Mouse (Mus musculus) midbrain, embryonic 15.5 days (tissue): ENCODE results near the gene Hmox2. TPM values are rescaled to one million over a fixed set of nuclear protein-coding genes. Genes with fewer than 3 reads are reported as not detected.
A peak's percentile ranks its signal among the peaks of the same experiment; 100 is the strongest.
"Not testable (repeated sequence)": the region's sequence is repeated elsewhere in the genome, so short reads cannot be mapped to it uniquely, and the experiment has no call there.

ENCODE experiments used
- ATAC-seq: fragments of 200-750 bp; cut with Nextera tagmentation; replicated peaks from 2 replicates; pipeline ENCODE4 v1.8.0; 2017; ENCODE audit warnings: moderate TSS enrichment
- H3K27ac ChIP-seq: fragments of 300-500 bp; sonication (generic); 2 replicates; pipeline ENCODE4 v1.5.1; 2015; ENCODE audit warnings: mild to moderate bottlenecking, inconsistent platforms
- H3K27me3 ChIP-seq: fragments of 300-500 bp; sonication (generic); replicated peaks from 2 replicates; pipeline ENCODE4 v1.6.1; 2015; ENCODE audit warnings: inconsistent platforms
- H3K36me3 ChIP-seq: fragments of 300-500 bp; sonication (generic); replicated peaks from 2 replicates; pipeline ENCODE4 v1.6.1; 2015; ENCODE audit warnings: inconsistent platforms
- H3K4me1 ChIP-seq: fragments of 300-500 bp; sonication (generic); 2 replicates; pipeline ENCODE4 v1.6.1; 2015; ENCODE audit warnings: inconsistent platforms
- H3K4me2 ChIP-seq: fragments of 300-500 bp; sonication (generic); 2 replicates; pipeline ENCODE4 v1.6.1; 2015; ENCODE audit warnings: inconsistent platforms, mild to moderate bottlenecking, moderate library complexity
- H3K4me3 ChIP-seq: fragments of 300-500 bp; sonication (generic); 2 replicates; pipeline ENCODE4 v1.5.1; 2015; ENCODE audit warnings: mild to moderate bottlenecking, inconsistent platforms
- H3K9ac ChIP-seq: fragments of 300-500 bp; sonication (generic); 2 replicates; pipeline ENCODE4 v1.6.1; 2015; ENCODE audit warnings: mild to moderate bottlenecking, inconsistent platforms
- H3K9me3 ChIP-seq: fragments of 300-500 bp; sonication (generic); 2 replicates; pipeline ENCODE4 v1.6.1; 2016; ENCODE audit warnings: inconsistent platforms
- WGBS: fragments of 180-500 bp; shearing (Covaris S2); methylation state at CpG from one replicate; pipeline ENCODE4 v1.1.7; 2015; ENCODE audit warnings: mixed read lengths; 5-methylcytosine and 5-hydroxymethylcytosine counted together
- polyA plus RNA-seq: library from polyadenylated mRNA; unstranded; fragments of >200 nt; fragmentation: Nextera tagmentation; extraction: Ambion mirVana; gene quantifications from 2 replicates; pipeline ENCODE4 v1.2.1, GENCODE M21; 2015

Gene Hmox2
- 101 and 103 TPM in 2 replicates for polyA plus RNA-seq

DNA sequence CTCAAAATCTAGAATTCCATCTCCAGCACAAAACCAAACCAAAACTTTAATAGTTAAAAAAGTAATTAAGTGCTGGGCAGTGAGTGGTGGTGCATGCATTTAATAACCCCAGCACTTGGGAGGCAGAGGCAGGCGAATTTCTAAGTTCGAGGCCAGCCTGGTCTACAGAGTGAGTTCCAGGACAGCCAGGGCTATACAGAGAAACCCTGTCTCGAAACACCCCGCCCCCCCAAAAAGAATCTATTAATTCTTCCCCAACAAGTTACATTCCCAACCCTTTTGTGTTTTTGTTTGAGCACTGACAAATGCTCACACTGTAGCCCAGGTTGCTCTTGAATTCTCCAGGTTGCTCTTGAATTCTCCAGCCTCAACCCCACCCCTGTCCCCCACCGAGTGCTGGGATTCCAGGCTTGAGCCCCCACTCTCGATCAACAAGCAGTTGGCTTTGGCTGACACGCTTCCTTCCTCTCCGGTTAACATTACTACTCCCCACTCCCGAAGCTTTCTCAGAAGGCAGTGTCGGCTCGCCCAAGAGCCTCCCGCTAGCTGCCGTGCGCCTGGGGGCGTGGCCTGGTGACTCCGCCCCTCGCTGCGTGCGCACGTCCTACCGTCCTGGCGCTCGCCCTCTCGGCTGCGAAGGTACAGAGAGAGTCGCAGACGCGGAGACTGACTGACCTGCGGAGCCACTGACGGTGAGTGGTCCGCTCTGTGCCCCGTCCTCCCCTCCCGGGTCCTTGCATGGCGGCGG is at the start of gene Hmox2:
TSS of gene Hmox2 (plus strand) at position 582 of the 748 bp plus-strand sequence.
- WGBS: 6% methylated on average over 35 of the region's 35 CpGs
- Histone ChIP-seq H3K27ac (peak within 1 kb of the TSS; percentile 85), H3K27me3 (no peaks in the 10 kb centered on the region), H3K9me3 (no peaks in the 10 kb centered on the region), H3K4me3 (peak within 1 kb of the TSS; percentile 92), H3K4me2 (peak within 1 kb of the TSS; percentile 57), H3K4me1 (peaks cover 10% of the 10 kb centered on the region), H3K36me3 (no peaks in the 10 kb centered on the region), H3K9ac (peak within 1 kb of the TSS; percentile 93)
- peak; percentile 97 for ATAC-seq

GRCm38 (mm10) chr16:4676836-4677235 is 49.3 kb upstream of the Hmox2 start:
- 100% methylated on average over 5 of the region's 5 CpGs for WGBS
- no peaks in the 10 kb centered on the region for H3K9me3 ChIP-seq
- no peak overlapping the region for H3K4me3 ChIP-seq
- peaks cover 14% of the 10 kb centered on the region for H3K4me1 ChIP-seq
- peaks cover 9% of the 10 kb centered on the region for H3K36me3 ChIP-seq
- ATAC-seq: no peak
- H3K27ac ChIP-seq: no peak overlapping the region
- no peak overlapping the region for H3K9ac ChIP-seq
- no peaks in the 10 kb centered on the region for H3K27me3 ChIP-seq
- no peak overlapping the region for H3K4me2 ChIP-seq

- WGBS: 89% methylated on average over 5 of the region's 5 CpGs
- H3K4me1 ChIP-seq: peaks cover 17% of the 10 kb centered on the region
- ATAC-seq: no peak
Measured at GRCm38 (mm10) chr16:4678080-4678479, 48.1 kb upstream of the Hmox2 start.

GRCm38 (mm10) chr16:4679121-4680018 is 46.8 kb upstream of the Hmox2 start, which contains the start of gene Coro7:
TSS of gene Coro7 (minus strand) at chr16:4679777.
- ATAC-seq: peak; percentile 92
- no peaks in the 10 kb centered on the region for H3K9me3 ChIP-seq
- peaks cover 9% of the 10 kb centered on the region for H3K36me3 ChIP-seq
- H3K27ac ChIP-seq: peak within 1 kb of the TSS; percentile 27; the same call in 1 of the 2 replicates
- no peaks in the 10 kb centered on the region for H3K27me3 ChIP-seq
- peaks cover 21% of the 10 kb centered on the region for H3K4me1 ChIP-seq
- peak within 1 kb of the TSS; percentile 97 for H3K4me2 ChIP-seq
- under 1% methylated on average over 47 of the region's 47 CpGs for WGBS
- H3K9ac ChIP-seq: peak within 1 kb of the TSS; percentile 59
- peak within 1 kb of the TSS; percentile 59 for H3K4me3 ChIP-seq

More at GRCm38 (mm10) chr16:4678080-4678479, 48.1 kb upstream of the Hmox2 start:
- no peak overlapping the region for H3K27ac ChIP-seq
- no peaks in the 10 kb centered on the region for H3K9me3 ChIP-seq
- H3K4me3 ChIP-seq: no peak overlapping the region
- H3K36me3 ChIP-seq: peaks cover 9% of the 10 kb centered on the region
- peak overlapping the region; percentile 97; the same call in 1 of the 2 replicates for H3K4me2 ChIP-seq
- no peaks in the 10 kb centered on the region for H3K27me3 ChIP-seq
- H3K9ac ChIP-seq: peak overlapping the region; percentile 59; the same call in 1 of the 2 replicates

DNA sequence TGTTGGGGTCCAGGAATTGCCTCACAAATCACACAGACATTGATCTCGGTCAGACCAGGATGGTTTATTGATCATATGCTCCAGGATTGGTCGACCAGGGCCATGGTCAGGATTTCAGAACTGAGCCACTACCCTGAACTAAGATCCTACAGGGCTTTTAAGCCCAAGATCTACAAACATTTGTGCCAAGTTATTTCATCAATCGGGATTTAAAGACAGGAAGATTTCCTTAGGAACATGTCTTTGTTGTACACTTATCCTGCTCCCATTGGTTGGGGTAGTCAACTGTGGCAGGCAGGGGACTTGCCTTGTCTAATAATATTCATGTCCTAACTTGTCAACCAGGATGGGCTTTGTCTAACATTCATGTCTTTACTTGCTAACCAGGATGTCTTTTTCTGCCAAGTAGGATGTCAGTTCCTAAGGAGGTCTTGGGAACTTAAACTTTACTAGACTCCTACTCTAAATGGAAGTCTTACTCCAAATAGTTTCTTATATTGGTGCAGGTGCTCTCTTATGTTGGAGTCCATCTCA is 45.2 kb upstream of the Hmox2 start:
- ATAC-seq, H3K36me3 ChIP-seq, H3K4me2 ChIP-seq, H3K9me3 ChIP-seq, H3K4me3 ChIP-seq, H3K9ac ChIP-seq, H3K27ac ChIP-seq, H3K27me3 ChIP-seq: not testable (repeated sequence)
- WGBS: 81% methylated on average over 3 of the region's 3 CpGs
- H3K4me1 ChIP-seq: peaks cover 34% of the 10 kb centered on the region

GRCm38 (mm10) chr16:4682628-4683179 is 43.5 kb upstream of the Hmox2 start:
- H3K36me3 ChIP-seq: peaks cover 3% of the 10 kb centered on the region; the same call in 1 of the 2 replicates
- H3K9me3 ChIP-seq: no peaks in the 10 kb centered on the region
- no peaks in the 10 kb centered on the region for H3K27me3 ChIP-seq
- no peak overlapping the region for H3K9ac ChIP-seq
- H3K4me3 ChIP-seq: peak overlapping the region; percentile 76
- WGBS: 76% methylated on average over 4 of the region's 4 CpGs
- H3K4me2 ChIP-seq: peak overlapping the region; percentile 80; the same call in 1 of the 2 replicates
- no peak for ATAC-seq
- H3K27ac ChIP-seq: no peak overlapping the region
- H3K4me1 ChIP-seq: peaks cover 34% of the 10 kb centered on the region

- Histone ChIP-seq H3K9ac (peak overlapping the region; percentile 86), H3K4me3 (peak overlapping the region; percentile 76), H3K4me2 (peak overlapping the region; percentile 80), H3K27me3 (no peaks in the 10 kb centered on the region), H3K27ac (peak overlapping the region; percentile 91), H3K36me3 (peaks cover 5% of the 10 kb centered on the region; the same call in 1 of the 2 replicates), H3K4me1 (peaks cover 31% of the 10 kb centered on the region), H3K9me3 (no peaks in the 10 kb centered on the region)
- 34% methylated on average over 9 of the region's 9 CpGs for WGBS
- peak; percentile 3; the same call in 1 of the 2 replicates for ATAC-seq
Measured at GRCm38 (mm10) chr16:4683193-4683580, 43.0 kb upstream of the Hmox2 start.

- peak; percentile 89 for ATAC-seq
- Histone ChIP-seq H3K4me3 (peak overlapping the region; percentile 76), H3K9ac (peak overlapping the region; percentile 86), H3K27me3 (no peaks in the 10 kb centered on the region), H3K4me2 (peak overlapping the region; percentile 80), H3K4me1 (peaks cover 25% of the 10 kb centered on the region), H3K9me3 (no peaks in the 10 kb centered on the region), H3K27ac (peak overlapping the region; percentile 91), H3K36me3 (peaks cover 5% of the 10 kb centered on the region; the same call in 1 of the 2 replicates)
- under 1% methylated on average over 54 of the region's 54 CpGs for WGBS
Measured at GRCm38 (mm10) chr16:4683581-4684456, 42.3 kb upstream of the Hmox2 start.

- Histone ChIP-seq H3K27me3 (no peaks in the 10 kb centered on the region), H3K4me3 (peak overlapping the region; percentile 76), H3K27ac (peak overlapping the region; percentile 91), H3K4me1 (peaks cover 20% of the 10 kb centered on the region), H3K9ac (peak overlapping the region; percentile 86), H3K9me3 (no peaks in the 10 kb centered on the region), H3K4me2 (peak overlapping the region; percentile 80), H3K36me3 (peaks cover 10% of the 10 kb centered on the region; the same call in 1 of the 2 replicates)
- WGBS: 4% methylated on average over 9 of the region's 9 CpGs
- peak; percentile 15; the same call in 1 of the 2 replicates for ATAC-seq
Measured at GRCm38 (mm10) chr16:4684457-4684791, 41.7 kb upstream of the Hmox2 start.

GRCm38 (mm10) chr16:4689371-4689770 is 36.8 kb upstream of the Hmox2 start:
- ATAC-seq, H3K4me2 ChIP-seq, H3K4me3 ChIP-seq, H3K9ac ChIP-seq, H3K9me3 ChIP-seq, H3K27me3 ChIP-seq, H3K27ac ChIP-seq: not testable (repeated sequence)
- Histone ChIP-seq H3K36me3 (peaks cover 38% of the 10 kb centered on the region), H3K4me1 (peaks cover 13% of the 10 kb centered on the region)
- 97% methylated on average over 4 of the region's 4 CpGs for WGBS

DNA sequence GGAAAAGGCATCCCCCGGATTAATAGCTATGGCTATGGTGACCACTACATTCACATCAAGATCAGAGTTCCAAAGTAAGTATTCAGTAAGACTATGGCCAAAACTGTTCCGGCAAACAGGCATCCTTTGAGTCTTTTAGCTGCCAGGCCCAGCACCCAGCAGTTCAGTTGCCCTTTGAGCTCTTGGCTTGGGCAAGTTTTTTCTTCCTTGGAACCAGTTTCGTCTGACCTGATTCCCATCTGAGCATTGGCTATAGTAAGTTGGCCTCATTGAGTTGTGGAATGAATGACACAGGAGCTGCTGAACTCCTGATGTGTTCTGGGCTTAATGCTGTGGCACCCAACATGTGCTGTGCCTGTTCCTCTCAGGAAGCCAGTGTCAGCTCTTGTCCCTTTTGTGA is 24.9 kb upstream of the Hmox2 start:
- Histone ChIP-seq H3K4me1 (no peaks in the 10 kb centered on the region), H3K27me3 (no peaks in the 10 kb centered on the region), H3K36me3 (peaks cover 62% of the 10 kb centered on the region), H3K27ac (no peak overlapping the region), H3K9ac (no peak overlapping the region), H3K4me2 (no peak overlapping the region), H3K4me3 (no peak overlapping the region), H3K9me3 (no peaks in the 10 kb centered on the region)
- WGBS: 94% methylated on average over 3 of the region's 3 CpGs
- no peak for ATAC-seq
